Mouse (Mus musculus) olfactory bulb, adult 2 months (tissue): Measurements from ENCODE around the gene Olfr541.

Experiments
- CTCF ChIP-seq: fragments of 200-500 bp; IDR thresholded peaks from 2 replicates; pipeline ENCODE4 v1.5.1; 2012; ENCODE audit warnings: low read depth, mild to moderate bottlenecking, low read length, moderate library complexity; ENCODE audit not compliant: insufficient read depth
- POLR2A ChIP-seq: fragments of 200-500 bp; IDR thresholded peaks from 2 replicates; pipeline ENCODE4 v1.6.1; 2012; ENCODE audit warnings: mild to moderate bottlenecking, low read depth, low read length, moderate library complexity; ENCODE audit not compliant: insufficient read depth

DNA sequence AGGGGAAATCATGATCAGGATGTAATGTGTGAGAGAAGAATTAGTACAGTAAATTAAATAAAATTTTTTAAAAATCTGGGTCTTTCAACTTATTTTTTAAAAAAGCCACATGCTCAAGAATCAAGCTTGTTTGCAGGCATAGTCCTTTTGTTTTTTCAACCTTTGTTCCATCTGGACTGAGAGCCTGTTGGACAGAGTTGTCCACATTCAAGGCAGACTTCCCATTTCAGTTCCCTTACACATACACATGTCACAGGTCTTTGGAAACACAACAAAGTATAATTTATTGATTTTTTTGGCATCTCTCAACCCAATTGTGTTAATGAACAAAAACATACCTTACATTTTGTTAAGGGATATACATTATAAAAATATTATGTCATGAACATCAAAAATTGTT, 57.5 kb downstream of the Olfr541 start:
- TF ChIP-seq CTCF (no peak), POLR2A (no peak)
